Mouse (Mus musculus) bone marrow, adult 2 months (tissue): ENCODE measurements at regions not wholly inside any gene's neighbourhood (a gene's known extent, or its start where the extent isn't known, plus 50 kb on each side); places are given as distances from the start of the nearest gene placed in this dataset.

Source experiments
- CTCF ChIP-seq: fragments of 200-500 bp; IDR thresholded peaks from 2 replicates; pipeline ENCODE4 v1.5.1; 2011; ENCODE audit warnings: low read length, control low read depth; ENCODE audit not compliant: control insufficient read depth, insufficient read depth
- POLR2A ChIP-seq: fragments of 200-500 bp; IDR thresholded peaks from 2 replicates; pipeline ENCODE4 v1.6.1; 2011; ENCODE audit warnings: low read depth, mild to moderate bottlenecking, control low read depth, low read length, borderline replicate concordance; ENCODE audit not compliant: control insufficient read depth

DNA sequence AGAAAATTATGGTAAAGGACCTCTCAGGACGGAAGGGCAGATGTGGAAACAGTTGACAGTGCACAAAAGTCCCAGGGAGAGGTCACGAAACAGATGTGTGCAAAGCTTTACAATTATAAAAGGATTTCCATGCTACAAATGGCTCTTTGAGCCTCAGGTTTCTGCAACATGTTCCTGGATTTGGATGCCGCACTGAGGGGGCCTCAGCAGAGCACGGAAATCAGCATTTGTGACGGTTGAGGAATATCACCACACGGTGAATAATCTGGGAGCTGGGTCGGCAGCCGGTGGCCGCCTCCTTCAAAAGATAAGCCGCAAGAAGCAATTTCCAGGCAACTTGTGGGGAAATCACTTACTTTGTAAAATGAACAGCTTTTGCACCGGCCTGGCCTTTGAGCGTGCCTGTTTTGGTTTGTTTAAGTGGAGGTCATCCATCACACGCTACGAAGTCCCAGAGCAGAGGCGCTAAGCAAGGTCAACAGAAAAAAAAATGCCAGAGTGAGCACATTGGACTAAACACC is 188.8 kb downstream of the Gm45692 start:
- no peak for TF ChIP-seq CTCF
- TF ChIP-seq POLR2A, result no peak
